Mouse (Mus musculus) adipocyte (in vitro differentiated cells): ENCODE measurements around the gene Bicd1.
"Not testable (repeated sequence)": the region's sequence is repeated elsewhere in the genome, so short reads cannot be mapped to it uniquely, and the experiment has no call there.

Experiments
- DNase-seq: peaks from one replicate; pipeline ENCODE4 v3.0.0-alpha.2; 2016; ENCODE audit warnings: low spot score

The Bicd1 gene

DNA sequence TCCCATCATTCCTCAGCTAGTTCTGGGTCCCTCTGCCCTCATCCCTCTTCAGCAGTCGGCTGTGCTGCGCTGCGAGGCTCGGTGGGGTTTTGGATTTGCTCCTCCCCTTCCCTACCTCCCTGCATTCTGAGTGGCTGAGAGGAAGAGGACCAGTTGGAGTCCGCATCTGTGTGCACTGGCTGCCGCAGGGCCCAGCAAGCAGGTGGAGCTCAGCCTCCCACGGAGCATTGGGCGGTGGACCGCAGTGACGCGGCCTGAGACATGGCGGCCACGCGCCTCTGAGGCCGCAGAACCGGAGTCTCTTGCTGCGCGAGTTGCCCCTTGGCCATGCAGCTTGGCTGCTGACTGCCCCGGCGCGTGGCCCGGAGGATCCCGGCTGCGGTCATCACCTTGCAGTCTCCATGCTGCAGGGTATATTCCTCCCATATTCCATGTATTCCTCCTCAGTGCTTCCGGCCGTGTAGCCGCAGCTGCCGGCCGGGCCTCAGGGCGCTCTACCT lies at the start of gene Bicd1:
Gene Bicd1 (plus strand): TSS at position 54 of the 500 bp plus-strand sequence.
- no peak for DNase-seq

DNA sequence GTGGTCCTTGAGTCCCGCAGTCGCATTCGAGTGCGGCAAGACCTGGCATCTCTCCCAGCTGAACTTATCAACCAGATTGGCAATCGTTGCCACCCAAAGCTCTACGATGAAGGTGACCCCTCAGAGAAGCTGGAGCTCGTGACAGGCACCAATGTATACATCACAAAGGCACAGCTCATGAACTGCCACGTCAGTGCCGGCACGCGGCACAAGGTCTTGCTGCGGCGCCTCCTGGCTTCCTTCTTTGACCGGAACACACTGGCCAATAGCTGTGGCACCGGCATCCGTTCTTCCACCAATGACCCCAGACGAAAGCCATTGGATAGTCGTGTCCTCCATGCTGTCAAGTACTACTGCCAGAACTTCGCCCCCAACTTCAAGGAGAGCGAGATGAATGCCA lies 46.2 kb upstream of the Bicd1 start:
- not testable (repeated sequence) for DNase-seq

DNA sequence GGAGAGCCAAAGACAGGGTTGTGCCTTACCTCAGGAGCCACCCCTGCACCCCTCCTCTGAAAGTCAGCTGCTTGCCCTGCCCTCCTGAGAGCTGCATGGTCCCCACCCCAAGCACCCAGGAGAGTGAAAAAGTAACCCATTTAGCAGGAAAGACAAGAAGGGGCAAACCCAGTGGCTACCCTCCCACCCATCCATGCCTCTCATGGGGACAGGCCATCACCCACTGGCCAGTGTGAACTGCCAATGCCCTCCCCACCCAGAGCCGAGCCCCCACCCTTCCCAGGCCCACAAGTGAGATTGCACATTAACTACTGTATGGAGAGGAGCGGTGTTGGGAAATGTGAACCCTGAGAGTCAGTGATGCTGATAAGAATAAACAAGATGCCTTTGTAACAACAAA lies 42.7 kb upstream of the Bicd1 start:
- not testable (repeated sequence) for DNase-seq

DNA sequence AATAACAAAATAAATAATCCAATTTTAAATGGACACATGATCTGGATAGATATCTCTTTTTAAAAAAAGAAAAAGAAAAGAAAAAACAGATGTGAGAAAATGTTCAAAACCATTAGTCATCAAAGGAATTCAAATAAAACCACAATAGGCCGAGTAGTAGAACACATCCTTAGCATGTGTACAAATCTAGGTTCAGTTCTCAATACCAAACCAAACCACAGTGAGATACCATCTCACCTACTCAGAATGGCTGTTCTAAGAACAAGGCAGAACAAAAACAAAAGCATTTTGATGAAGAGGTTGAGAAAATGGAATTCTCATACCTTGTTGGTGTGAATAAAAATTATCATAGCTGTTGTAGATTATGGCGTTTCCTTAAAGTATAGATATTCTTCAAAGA lies 42.3 kb upstream of the Bicd1 start:
- DNase-seq = no peak

DNA sequence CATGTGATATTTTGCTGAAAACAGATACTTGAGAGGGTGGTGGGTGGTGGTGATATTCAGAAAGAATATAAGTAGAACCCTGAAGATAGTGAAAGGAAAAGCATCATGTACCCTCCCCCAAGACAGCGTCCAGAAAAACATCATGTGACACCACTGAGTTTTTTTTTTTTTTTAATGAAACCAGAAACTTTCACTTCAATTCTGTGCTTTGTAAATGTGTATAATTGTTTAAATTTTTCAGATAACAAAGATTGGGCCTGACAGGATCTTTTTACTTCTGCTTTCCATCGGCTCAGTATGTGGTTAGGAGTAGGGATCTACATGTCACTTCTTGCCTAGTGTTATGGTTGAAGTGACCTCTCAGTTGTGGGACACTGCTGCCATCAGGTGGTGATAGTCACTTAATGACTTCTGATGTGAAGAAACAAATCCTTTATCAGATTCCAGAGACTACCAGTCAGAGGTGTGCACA lies 33.7 kb upstream of the Bicd1 start:
- peak; percentile 95 for DNase-seq

DNA sequence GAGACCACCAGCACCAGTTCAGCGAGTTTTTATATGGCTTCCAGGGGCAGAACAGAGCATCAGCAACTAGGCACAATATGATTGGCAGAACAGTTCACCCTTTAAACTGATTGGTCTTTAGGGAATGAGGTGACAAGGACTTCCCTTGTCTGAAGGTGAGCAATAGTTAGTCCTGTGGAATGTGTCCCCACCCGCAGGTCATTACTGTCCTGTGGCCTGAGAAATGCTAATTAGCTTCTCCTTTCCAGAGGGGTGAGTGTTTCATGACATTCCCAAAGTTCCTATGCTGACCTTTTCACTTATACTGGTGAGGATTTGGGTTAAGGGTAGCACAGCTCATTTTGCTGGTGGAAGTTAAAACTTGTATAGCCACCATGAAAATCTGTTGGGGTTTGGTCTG lies 25.2 kb upstream of the Bicd1 start:
- DNase-seq = no peak

DNA sequence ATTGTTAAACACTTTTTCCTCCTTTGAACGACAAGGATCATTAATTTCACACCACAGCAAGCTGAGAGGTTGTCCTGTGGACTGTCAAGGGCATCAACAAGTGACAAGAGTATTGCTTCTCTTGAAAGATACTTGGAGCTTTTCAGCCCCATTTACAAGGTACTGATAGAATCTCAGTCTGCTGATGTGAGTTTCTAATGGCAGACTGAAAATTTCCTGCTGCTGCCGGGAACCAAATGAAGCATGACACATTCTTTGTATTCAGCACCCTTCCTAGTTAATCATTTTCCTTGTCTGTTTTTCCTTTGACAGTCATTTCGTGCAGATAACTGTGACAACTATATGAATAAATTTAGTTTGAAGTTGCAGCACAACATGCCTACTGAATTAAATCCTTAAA lies 22.3 kb upstream of the Bicd1 start:
- DNase-seq = no peak

DNA sequence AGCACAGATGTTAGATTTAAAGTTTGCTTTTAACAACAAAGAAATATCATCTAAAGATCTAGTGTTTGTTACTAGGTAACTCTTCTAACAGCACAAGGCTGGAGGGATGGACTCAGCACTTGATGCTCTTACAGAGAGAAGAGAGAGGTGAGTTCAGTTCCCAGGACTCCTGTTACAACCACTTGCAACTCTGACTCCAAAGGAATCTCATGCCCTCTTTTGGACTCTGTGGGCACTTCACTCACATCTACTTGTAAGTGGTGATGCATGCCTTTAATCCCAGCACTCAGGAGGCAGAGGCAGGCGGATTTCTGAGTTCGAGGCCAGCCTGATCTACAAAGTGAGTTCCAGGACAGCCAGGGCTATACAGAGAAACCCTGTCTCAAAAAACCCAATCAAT lies 19.1 kb upstream of the Bicd1 start:
- not testable (repeated sequence) for DNase-seq

DNA sequence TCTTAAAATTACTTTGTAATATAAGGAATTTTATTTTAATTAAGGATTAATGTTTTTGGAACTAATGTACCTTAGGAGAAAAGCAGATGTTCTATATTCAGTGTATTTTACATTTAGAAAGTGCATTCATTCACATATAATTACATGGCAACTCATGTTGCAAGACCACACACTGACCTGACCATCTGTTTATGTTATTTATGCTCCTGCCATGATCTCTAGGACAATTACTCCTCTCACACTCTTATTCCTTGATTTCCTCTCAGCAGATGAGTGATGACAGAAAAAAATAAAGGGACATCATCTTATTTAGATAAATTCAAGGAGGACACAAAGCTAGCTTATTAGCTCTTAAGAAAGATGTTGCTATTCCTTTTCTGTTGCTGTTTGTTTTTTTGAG lies 9.3 kb upstream of the Bicd1 start:
- no peak for DNase-seq

DNA sequence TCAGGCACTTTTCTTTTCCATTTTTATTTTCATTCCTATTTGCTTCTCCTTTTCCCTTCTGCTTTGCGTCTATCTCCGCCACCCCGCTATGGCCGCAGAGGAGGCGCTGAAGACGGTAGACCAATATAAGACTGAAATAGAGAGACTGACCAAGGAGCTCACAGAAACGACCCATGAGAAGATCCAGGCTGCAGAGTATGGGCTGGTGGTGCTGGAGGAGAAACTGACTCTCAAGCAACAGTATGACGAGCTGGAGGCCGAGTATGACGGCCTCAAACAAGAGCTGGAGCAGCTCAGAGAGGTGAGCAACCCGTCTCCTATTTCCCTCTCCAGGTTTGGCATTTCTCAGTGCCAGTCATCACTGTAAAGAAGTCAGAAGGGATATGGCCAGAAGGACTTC lies 655 bp downstream of the Bicd1 start:
- no peak for DNase-seq

DNA sequence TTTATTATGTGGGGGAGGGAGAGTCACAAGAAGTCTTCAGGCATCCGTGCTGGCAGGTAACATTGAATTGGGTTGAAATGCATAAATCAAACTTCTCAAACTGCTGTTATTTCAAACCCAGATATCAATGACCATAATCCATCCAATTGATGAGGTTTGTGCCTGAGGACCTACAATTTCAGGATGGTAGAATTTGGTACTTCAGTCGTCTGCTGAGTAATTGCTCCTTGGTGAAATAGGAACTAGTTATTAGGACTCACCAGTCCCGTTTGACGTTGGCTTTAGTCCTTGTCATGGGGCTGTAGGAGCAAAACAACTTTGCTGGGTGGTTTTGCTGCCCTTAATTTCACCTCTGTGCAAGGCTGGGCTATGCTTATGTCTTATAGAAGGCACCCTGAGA lies 1.2 kb downstream of the Bicd1 start:
- DNase-seq = no peak

DNA sequence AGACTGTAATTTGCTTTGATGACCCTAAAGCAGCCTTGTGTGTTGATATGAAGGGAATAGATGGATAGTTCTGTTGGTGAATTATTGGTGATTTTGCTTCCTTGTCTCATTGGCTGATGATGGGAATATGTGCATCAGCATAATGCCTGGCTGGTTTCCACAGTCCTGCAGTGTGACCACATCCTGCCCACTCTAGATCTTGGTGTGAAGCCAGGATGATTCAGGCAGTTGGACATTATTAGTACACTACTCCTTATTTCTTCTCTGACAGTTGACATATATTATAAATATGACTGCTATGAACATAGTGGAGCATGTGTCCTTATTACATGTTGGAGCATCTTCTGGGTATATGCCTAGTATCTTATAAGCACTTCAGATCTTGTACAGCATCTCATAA lies 4.6 kb downstream of the Bicd1 start:
- DNase-seq = peak; percentile 16

DNA sequence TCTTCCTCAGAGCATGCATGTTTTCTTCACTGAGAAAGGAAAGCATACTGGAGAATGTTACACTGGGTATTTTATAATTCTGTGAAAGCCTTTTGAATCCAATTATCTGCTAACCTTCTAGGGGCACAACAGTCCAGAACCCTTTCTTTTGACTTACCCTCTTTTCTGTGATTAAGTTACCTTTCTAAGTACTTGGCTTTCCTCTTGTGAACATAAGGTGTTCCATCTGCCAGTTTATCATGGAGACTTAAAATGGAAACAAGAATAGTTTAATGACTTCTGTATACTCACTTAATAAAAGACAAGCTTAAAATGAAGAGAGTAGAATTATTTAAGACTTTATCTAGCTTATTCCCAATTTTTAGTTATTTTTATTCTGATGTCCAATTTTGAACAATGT lies 16.1 kb downstream of the Bicd1 start:
- DNase-seq = no peak

DNA sequence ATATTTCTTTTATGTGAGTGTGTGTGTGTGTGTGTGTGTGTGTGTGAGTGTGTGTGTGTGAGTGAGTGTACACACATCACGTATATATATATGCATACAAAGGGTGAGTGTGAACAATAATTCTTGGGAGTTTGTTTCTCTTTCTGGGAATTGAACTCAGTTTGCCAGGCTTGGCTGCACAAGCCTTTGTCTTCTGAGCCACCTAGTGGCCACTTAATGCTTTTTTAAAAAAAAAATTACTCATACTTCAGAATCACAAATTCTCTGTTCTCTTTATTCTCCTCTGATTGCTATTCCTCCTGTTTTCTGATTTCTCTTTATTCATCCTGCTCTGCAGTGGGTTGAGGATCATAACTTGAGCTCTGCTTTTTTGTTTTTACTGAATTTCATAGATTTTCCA lies 30.5 kb downstream of the Bicd1 start:
- DNase-seq = peak; percentile 14

DNA sequence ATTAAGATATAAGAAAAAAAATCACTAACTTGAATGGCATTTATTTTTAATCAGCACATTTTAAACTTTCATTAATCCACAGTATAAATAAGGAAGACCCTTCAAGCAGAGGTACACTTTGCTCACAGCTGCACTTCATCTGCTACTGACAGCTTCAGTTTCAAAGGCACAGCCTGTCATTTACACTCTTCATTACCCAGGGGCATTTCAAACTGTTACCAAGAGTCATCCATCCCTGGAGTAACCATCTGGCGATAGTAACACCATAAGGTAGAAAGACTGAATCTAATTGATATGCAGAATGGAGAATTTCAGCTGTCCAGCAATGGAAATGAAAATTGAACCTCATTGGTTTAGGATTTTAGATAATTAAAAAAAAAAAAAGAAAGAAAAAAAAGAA lies 34.2 kb downstream of the Bicd1 start:
- no peak for DNase-seq

DNA sequence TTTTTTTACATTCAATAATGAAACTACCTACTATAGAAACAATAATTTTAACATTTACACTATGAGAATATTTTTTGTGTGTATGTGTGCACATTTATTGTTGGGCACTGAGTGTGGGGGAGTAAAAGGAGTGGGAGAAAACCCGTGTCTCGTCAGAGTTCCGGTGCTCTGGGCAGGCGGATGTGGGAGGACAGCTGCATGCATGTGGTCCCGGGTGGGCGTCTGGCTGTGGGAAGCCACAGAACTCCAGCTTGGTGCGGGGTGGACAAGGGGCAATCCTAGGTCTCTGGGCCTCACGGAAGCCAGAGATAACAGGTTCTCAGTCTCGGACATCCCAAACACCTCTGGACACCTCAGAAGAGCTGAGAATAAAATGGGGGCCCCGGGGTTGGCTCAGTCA lies 37.2 kb downstream of the Bicd1 start:
- no peak for DNase-seq

DNA sequence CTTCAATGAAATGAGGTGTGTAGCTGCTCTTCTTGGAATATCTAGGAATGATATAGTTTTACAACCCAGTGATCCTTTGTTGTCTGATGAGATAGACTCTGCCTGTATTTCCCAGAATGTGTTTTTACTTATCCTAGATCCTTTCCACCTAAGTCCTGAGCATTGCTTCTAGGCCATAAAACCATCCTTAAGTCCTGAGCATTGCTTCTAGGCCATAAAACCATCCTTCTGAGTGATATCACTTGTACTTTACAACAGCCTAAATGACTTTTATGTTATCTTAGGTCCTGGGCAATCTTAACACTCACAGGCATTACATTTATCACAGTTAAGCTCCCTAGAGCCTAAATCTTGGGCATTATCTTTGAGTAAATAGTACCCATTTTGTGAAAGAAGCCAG lies 48.6 kb downstream of the Bicd1 start:
- no peak for DNase-seq

DNA sequence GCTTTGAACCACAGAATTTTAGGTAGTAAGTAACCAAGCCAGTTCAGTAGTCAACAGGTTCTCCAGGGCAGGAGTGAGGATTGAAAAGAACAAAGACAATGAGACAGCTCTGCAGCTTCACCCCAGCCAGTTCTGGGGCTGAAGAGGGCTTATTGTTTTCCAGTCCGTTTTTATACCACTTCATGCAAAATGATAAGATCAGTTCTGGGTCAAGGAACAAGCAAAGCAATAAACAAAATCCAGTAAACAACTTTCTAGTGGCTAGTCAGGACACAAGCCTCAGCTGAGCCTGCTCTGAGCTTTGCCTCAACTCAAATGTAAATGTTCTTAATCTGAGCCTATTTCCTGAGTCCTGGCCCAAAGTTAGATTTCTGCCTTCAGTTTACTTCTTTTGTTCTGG lies 52.3 kb downstream of the Bicd1 start:
- DNase-seq = no peak

DNA sequence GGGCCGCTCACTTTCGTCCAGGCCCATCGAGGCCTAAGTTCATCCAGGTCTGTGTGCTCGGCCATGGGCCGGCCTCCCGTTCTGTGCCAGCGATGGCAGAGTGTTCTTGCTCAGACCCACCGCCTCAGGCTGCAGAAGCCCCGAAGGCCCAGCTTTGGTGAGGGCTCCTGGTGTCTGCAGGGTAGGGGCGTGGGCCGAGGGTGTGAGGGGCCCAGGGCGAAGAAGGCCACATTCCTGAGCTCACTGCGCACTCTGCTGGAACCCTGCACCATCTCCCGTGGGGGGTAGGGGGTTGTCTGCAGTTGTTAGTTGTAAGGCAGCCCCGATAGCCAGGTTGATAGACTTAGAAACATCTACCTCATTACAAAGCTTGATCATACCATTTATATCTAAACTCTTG lies 62.8 kb downstream of the Bicd1 start:
- DNase-seq = no peak

DNA sequence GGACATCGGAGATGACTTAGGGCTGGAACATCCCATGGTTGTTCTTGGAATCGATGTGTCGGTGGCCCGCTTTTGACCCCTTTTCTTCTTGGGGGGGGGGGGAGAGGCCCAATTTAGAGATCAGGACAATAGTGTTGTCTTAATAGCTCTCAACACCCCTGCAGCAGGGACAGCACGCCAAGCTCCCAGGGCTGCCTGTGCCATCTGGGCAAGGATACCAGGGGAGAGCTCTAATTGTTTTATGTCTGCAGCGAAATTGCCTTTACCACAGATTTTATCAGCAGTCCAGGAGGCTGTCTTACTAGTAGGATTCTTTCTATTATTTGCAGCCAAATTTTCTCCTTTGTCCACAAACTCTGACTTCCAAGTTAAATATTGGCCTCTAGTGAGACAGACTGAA lies 63.8 kb downstream of the Bicd1 start:
- DNase-seq = not testable (repeated sequence)

DNA sequence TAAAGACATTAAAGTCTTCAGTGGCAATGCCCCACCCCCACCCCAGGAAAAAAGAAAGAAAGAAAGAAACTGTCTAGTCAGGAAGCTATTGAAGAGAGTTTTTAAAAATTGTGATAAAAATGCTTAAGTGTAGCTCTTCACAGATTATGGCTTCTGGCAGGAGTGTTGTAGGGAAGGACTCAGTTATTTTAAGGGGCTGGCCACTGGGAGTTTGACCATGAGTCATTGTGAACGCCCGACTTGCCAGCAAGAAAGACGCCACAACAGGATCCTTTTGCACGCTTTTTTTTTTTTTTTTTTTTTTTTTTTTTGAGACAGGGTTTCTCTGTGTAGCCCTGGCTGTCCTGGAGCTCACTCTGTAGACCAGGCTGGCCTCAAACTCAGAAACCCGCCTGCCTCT lies 73.2 kb downstream of the Bicd1 start:
- not testable (repeated sequence) for DNase-seq

DNA sequence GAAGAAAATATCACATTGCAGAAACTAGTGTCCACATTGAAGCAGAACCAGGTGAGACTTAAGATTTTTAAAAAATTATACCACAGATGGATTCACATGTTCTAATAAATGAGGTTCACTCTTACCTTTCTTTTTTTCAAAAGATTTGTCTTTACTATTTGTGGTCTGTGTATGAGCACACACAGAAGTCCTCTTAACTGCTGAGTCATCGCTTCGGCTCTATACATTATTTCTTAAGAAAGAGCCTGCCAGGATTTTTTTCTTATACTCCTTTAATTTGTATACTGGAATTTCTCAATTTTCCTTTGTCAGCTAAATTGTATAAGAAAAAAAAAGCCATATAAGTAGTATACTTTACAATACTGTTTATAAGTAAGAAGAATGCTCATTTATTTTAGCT lies 86.0 kb downstream of the Bicd1 start:
- DNase-seq = no peak

DNA sequence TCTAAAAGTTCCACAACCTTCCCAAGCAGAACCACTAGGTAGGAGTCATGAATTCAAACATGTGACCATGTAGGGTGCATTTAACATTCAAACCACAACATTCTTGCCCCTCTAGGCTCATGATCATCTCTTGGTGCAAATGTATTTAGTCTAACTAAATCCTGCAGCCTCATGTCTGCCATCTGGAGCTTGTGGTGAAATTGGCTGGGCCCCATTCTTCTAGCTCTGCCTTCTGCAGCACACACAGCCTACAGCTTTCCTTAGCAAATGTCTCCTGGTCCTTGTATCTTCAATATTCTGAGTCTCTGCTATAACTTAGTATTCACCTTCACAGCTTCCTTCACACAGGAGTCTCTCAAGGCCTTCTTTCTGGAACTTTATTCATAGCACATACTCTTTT lies 87.2 kb downstream of the Bicd1 start:
- DNase-seq = no peak

DNA sequence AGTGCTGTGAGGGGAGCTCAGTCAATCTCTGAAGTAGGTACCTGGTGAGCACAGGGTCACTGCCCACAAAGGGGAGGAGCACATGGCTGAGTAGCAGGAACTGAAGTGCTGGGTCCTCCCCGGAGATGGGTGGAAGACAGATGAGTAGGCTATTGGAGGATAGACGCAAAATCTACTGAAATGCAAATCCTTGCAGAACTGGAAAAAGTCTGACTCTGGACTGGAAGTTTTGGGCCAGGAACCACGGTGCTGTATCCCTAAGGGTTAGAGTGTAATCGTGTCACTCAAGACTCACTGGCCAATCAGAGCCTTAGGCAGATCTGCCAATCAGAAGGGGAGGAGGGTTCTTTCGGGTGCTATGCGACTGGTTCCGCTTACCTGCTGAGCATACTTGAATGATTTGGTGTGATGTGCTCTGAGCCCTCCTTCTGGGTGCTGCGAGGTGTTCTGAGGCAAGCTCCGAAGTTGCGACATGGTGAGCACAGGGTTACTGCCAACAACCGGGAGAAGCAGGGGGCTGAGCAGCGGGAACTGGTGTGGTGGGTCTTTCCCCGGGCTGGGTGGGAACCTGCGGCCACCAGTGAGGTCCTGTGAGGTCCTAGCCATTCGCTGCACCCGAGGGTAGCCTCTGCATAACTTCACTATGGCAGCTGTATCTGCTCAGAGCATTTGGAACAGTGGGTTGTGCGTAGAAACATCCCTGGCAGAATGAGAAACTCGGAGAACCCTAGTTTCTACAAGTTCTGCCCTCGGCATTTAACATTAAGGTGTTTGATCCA lies 157.2 kb downstream of the Bicd1 start:
- no peak for DNase-seq
